Mouse (Mus musculus) ES-E14 (cell line): Measurements from ENCODE around the gene Tmod3.

Experiments used
- HCFC1 ChIP-seq: IDR thresholded peaks from 2 replicates; pipeline ENCODE4 v1.6.1; 2012; ENCODE audit warnings: low read length, inconsistent platforms, borderline replicate concordance; ENCODE audit not compliant: insufficient read depth
- ZC3H11A ChIP-seq: IDR thresholded peaks from 2 replicates; pipeline ENCODE4 v1.6.1; 2012; ENCODE audit warnings: low read depth, mild to moderate bottlenecking, inconsistent platforms, low read length, borderline replicate concordance
- ZNF384 ChIP-seq: IDR thresholded peaks from 2 replicates; pipeline ENCODE4 v1.6.1; 2012; ENCODE audit warnings: low read depth, low read length, inconsistent platforms

DNA sequence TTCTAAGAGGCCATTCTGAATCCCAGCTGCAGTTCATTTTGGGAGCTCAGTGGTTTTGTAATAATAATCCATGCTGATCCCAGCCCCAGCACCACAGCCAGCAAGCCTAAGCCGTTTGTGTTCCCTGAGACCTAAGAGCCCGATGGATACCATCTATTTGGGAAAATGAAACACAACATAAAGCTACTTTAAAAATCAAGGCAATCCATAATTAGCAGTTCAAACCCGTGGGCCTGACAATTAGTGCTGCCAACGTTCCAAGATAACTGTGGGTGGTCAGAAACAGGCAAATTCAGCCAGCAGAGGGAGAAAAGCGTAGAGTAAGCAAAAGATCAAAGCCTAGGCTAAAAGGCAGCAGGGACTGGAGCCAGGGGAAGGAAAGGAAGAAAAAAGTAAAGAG lies 8.1 kb downstream of the Tmod3 start:
- TF ChIP-seq ZNF384, result no peak
- TF ChIP-seq HCFC1, result no peak
- TF ChIP-seq ZC3H11A, result no peak
